Mouse (Mus musculus) right cerebral cortex, postnatal 4 days (tissue): ENCODE results near the gene Erp27.
A peak's percentile ranks its signal among the peaks of the same experiment; 100 is the strongest.

Source experiments
- DNase-seq: peaks from one replicate; pipeline ENCODE4 v3.0.0-alpha.2; 2022

The Erp27 gene

DNA sequence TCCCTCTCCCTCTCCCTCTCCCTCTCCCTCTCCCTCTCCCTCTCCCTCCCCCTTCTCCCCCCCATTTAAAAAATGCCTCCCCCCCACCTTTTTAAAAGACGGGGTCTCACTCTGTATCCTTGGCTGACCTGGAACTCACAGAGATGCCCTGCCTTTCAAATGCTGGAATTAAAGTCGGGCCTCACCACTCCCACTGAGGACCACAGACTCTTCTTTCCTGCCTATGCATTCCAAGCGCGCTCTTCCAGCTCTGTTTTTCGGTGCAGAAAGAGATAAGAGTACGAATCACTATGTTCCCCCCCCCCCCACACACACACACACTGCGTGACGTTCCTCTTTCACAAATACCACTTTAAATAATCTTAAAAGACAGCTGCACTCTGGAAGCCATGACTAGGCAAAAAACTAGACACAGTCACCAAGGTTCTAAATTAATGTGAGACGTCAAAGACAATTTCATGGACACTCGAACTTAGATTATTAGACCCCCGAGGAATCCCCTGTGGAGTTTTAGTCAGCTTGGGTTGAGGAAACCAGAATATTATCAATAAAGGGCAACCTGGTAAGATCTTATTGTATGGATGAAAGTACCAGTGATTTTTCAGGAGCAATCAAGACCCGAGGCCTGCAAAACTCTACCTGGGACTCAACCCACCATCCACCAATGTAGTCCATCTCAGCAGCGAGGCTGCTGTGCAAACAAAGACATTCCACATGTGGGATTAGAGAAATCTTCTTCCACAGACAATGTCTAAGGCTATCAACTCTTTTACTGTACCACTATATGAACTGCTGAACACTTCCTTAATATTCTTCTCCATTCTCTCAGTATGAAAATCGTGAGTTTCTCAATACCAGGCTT is 17.6 kb upstream of the Erp27 start:
- DNase-seq, result no peak

DNA sequence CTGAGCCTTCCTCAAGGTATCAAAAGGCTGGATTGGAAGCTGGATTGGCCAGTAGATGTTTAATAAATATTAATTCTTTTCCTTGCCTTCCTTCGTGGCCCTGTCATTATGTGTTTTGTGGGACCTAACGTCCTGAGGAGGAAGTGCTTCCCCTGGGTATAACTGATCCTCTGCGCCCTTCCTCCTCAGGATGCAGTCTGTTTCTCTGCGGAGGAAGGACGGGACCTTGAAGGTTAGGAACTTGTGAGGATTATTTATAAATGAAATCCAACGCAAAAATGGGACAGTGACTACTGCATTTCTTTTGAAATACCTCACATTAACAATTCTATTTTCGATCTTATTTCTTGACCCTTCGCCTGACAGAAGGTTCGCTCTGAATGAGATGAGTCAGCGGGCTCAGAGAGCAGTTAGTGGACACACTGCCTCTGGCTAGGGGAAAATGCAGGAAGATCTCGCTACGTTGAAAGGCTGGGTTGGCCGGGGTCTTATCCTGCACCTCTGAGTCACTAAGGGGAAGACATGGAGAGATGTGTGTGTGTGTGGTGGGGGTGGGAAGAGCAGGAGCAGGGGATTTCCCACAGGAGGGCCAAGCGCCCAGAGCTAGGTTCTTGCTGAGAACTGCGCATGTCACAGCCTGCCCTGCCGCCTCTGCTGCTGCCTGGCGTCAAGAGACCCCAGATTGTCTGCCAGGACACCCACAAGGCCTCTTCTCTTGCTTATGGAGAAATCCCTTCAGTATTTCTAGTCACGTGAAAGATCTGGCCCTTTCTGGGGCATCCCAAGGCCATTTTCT is 16.5 kb upstream of the Erp27 start:
- DNase-seq, result no peak

DNA sequence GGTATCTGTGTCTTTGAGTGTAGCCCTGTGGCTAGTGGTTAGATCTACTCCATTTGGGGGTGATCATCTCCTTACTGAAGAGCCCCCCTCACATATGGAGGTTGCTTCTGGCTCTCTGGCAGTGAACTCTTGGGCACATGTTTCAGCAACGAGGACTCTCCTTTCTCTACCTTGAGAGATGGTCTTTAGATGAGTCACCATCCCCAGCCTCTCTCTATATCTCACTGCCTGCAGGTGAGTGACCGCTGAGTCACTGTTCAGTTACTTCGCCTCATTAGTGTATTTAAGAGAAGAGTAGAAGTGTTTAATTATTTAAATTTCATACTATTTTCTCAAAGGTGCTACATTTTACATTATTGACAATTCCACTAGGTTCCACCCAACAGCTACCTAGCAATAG is 15.1 kb upstream of the Erp27 start:
- DNase-seq, result no peak

DNA sequence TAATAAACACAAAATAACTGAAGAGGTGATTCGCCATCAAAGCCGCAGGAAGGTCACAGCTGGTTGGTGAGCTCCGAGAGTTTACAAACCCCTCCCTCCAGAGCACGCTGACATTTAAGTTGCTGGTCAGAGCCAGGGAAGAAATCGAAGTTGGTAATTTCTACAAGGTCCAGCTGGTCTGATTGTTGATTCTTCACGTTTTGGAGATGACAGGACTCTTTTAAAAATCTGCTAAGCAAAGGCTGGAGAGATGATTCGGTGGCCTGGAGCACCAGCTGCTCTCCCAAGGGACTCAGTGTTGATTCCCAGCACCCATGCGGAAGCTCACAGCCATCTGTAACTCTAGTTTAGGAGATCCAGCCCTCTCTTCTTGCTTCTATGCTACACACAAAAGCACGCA is 14.4 kb upstream of the Erp27 start:
- DNase-seq, result no peak

DNA sequence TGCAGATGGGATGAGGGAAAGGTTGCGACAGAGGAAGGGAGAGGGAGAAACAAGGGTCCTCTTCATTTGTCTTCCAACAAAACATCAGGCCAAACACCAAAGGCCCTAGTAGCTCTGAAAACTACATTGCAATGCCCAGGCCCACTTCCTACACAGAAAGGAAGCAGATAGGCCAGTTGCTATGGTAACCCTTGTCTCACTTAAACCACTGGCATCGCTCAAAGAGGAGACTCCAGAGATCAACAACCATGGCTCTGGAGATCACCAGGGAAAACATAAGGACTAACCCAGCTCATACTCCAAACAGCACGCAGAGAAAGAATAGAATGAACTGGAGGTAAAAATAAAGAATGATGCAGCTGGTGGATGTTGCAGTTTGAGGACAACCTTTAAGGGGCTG is 13.3 kb upstream of the Erp27 start:
- no peak for DNase-seq

DNA sequence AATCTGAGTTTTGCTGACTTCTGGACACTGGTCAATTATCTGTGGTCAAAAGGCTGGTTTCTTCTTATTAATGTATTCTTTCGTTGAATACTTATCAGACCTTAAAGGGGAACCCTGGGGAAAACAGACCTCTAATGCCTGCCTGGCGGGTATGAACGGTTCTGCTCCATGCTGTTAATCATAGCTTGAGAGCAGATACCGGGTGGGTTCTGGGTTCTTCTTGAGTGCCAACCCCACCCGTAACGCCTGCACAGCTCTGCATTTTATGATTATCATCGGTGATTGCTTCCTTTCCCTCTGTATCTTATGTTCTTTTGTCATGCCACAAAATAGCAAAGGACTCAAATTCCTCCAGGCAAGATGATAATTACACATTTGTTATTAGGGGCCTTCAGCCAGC is 12.1 kb upstream of the Erp27 start:
- no peak for DNase-seq

DNA sequence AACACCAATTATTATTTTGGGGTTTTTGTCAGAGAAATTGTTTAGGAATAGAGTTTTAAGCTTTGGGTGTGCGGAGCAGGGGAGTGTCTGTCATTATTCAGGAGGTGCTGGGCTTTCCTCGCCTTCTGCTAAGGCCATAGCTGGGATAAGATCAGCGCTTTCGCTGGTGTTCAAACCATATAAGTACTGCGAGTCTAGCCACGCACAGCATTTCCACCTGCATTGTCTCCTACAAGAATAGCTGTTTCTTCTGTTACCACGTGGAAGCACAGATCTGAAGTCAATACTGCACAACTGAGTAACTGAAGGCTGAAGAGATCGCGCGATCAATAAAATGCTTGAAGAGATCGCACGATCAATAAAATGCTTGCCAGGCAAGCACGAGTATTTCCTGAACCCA is 9.3 kb upstream of the Erp27 start:
- DNase-seq, result no peak

DNA sequence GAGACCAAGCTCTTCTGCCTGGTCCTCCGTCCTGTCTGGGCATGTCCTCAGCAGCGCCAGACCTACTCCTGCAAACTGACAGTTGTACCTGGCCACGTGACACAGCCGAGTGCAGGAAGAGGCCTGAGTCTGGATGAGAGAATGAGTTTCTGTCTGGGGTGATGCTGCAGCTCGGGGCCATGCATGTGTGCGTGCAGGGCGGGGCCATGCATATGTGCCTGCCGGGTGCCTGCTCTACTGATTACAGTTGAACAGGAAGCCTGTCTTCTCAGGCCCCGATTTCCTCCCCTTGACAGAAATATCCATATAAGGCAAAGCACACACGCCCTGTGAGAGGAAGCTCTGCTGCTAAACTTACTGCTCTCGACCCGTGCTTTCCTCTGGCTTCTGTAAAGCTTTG is 8.7 kb upstream of the Erp27 start:
- no peak for DNase-seq

DNA sequence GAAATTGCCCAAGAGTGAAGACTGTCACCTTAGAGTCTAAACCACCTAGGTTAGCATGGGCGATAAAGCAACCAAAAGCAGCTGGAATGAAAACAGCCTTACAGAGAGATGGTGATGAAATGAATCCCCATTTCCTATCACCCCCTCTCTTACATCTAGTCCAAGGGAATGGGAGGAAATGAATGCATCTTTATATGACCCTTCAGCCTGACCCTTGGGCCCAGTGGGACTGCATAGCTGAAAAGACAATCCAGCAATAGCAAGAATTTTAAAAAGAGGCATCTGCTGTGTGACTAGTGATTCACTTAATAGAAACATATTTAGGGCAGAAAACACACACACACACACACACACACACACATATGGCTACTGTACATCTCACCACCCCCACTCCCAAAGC is 5.6 kb upstream of the Erp27 start:
- DNase-seq, result no peak

DNA sequence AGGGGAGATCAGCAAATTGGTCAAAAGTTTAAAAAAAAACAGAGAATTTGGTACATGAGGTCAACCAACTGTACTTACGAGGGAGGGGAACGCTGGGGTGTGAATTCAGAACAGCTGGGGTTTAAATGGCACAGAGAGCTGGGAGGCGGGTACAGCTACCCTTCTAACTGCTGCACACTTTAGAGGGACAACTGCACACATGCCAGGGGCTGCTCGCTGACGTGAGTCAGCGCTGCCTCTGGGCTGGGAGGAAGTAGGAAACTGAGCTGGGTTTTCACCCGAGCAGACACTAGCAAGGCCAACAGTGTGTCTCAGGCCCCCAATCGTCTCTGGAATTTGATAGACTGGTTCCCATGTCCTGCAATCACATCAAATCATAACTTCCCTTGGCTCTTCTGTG is 3.1 kb upstream of the Erp27 start:
- DNase-seq, result no peak

DNA sequence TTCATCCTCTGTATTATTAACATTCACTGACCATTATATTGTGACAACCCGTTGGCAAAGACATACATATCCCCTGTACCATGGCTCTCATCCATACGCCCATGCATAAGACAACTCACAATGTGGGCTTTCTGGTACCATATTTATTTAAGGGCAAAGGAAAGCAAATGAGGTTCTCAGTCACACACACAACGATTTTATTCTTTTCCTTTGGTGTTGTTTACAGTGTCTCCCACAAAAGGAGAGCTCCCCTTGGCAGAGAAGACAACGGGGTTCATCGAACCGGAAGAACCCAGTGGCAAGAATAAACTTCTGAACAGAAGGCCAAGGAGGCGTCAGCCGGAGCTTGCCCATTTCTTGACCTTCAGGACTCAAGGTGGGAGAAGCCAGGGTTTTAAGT is 1.6 kb upstream of the Erp27 start, which contains the start of gene Pde6h:
Gene Pde6h, plus strand, starts transcription at position 301 of the 400 bp plus-strand sequence.
- DNase-seq, result no peak

DNA sequence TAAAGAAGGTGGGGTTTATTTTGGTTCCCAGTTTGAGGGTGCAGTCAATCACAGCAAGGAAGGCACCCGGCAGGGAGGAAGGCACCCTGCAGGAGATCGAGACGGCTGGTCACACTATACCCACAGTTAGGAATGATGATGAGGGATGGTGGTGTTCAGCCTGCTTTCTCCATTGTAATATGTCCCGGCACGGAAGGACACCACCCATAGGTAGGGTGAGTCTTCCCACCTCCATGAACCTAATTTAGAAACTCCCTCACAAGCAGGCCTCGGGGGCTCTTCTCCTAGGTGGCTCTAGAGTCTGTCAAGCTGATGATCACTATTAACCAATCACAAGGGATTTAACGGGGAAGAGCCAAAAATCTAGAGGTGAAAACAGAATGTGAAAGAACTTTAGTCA is 891 bp upstream of the Erp27 start:
- DNase-seq, result no peak

DNA sequence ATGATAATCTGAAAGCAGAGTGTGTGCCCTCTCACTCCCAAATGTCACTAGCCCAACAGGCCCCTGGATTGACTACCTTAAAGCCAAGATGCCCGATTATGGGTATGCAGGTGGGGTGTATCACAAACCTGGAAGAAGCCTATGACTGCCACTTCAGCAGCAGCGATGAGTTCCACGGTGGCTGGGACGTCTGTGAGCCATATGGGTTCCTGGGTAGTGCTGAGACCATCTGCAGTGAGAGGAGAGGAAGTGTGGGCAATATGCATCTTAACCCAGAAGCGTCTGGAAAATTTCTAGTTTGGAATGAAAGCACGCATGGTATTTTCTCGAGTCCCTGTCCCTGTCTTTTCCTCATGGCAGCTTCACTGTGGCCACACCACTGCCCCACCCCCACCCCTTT is 379 bp downstream of the Erp27 start:
- no peak for DNase-seq

DNA sequence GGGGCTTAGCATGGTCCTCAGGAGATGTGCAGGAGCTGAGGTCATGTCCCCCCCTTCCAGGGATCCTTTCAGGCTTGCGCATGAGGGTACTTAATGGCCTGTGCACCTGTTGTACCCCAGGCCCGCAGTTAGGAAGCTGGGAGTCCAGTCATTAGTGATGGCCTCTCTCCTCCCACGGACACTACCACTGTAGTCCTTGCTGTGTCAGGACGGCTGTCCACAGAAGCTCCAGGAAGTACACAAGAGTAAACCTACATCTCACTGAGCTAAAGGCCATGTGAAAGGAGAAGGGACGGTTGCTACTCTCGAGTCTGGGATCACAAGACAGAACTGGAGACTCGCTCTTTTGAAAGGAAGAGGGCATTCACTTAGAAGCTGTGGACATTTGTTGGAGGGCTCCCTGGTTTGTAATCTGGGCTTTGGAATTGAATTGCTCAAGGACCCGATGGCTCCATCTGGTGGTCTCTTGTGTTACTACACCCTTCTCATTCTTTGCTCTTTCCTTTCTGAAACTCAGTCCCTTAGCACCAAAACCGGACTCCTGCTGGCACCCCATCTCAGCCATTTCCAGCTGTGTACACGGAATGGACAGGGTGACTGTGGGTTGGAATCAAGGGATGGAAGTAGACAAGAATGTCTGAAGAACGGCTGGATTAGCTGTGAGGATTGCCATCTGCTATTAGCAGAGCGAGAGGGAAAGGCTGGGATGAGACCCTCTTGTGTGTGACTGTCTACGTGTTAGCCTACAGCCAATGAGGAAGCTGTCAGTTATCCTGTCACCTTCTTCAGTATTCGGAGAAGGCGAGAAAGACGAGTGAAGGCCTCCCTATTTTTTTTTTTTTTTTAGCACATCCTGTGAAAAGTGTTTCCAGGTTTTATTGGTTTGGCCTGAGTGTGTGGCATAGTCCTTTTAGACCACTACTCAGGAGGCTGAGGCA is 1.4 kb downstream of the Erp27 start:
- peak; percentile 78 for DNase-seq

DNA sequence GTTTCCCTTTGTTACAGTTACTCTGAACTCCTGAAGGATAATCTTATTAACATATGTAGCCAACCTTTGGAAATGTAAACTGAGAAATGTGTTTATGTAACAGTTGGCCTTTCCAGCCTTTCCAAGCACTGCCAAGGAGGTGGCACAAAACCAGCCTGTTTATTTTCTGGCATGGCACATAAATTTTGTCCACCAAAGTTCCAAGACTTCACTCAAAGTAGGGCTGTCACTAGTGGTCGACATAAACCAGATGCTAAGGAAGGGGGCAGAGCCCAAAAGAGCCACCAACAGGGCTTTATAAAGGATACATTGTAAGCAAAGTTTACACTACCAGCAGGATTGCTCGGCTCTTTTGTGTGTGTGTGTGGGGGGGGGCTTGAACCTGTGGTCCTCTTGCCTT is 4.1 kb downstream of the Erp27 start:
- no peak for DNase-seq

DNA sequence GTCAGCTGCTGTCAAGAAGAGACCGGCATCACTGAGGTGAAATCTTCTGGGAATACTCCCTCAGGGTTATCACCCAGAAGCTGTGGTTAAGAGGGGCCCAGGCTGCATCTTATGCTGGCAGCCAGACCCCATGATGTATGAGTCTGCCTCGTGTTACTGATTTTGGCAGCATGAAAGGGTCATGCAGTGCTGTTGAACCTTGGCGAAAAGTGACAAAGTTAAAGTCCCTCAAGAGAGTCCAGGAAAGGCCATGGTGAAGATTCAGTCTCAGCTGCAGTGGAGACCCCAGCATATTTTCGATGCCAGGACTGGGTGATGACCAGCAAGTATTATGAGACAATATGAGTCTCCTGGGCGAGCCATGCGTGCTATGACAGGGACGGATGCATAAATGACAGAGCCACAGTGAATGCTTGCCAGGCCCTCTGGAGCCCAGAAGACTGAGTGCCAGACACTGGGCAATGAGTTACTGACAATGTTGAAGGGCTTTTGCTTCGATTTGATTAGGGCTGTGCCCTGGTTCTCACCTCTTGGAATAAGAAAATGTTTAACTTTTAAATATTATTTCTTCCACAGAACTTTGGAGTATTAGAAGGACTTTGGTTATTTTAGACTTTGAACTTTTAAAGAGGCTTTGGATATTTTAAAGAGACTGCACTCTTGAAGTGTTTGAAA is 6.1 kb downstream of the Erp27 start:
- no peak for DNase-seq

DNA sequence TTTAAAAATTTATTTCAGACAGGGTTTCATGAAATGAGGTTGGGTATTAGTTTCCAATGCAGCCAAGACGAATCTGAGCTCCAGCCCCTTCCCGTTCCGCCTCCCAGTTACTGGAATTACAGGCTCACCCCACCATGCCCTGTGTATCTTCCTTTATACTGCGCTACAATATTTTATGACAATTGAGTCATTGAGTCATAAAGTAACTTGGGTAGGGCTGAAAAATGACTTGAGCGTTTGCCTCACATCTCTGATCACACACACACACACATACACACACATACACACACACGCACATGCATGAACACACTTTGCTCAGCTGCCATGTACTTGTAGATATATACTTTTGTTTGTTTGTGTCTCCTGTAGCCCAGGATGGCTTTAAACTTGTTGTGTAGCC is 7.7 kb downstream of the Erp27 start:
- no peak for DNase-seq

DNA sequence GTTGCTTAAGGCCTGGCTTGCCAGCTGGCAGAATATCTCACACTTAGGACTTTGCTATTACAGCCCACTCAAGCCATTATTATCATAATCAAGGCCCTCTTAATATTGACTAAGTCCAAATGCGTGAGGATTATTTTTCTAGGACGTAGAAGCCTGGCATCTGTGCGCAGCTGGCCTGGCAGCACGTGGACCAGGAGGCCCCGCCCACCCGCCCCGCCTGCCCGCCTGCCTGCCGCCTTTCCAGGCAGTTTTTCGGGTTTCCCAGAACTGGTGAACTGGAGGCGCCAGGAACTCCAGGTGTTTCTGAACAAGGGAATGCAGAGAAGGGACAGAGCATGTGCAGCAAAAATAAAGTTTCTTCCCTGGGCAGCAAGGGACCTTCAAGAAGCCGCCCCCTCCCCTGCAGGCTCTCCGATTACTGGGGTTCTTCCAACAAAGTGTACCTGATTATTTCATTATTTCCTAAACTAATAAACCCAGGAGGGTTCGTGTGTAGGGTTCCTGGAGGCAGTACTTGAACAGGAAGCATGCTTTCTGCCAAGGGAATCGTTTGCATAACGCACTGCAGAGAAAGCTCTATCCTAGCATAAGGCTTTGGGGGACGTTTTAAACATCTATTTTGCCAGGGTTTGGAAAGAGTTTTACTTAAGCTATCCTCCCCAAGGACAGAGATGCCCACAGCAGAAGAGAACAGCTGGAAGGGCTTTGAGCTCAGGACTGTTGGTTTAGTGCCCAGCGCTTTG is 8.4 kb downstream of the Erp27 start:
- DNase-seq, result no peak

DNA sequence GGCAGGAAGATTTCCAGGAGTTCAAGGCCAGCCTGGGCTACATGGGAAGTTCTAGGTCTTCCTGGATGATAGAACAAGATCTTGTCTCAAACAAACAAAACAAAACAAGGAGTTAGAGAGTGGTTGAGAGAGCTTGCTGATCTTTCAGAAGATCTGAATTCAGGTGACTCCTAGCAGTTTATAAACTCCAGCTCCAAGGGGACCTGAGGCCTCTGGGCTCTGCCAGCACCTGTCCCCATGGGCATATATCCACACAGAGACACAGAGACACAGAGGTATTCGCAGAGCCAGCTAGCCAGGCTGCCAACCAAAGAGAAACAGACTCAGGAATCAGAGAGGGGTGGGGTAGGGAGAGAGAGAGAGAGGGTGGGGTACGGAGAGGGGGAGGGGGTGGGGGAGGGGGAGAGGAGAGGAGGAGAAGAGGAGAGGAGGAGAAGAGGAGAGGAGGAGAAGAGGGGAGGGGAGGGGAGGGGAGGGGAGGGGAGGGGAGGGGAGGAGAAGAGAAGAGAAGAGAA is 9.2 kb downstream of the Erp27 start:
- no peak for DNase-seq

DNA sequence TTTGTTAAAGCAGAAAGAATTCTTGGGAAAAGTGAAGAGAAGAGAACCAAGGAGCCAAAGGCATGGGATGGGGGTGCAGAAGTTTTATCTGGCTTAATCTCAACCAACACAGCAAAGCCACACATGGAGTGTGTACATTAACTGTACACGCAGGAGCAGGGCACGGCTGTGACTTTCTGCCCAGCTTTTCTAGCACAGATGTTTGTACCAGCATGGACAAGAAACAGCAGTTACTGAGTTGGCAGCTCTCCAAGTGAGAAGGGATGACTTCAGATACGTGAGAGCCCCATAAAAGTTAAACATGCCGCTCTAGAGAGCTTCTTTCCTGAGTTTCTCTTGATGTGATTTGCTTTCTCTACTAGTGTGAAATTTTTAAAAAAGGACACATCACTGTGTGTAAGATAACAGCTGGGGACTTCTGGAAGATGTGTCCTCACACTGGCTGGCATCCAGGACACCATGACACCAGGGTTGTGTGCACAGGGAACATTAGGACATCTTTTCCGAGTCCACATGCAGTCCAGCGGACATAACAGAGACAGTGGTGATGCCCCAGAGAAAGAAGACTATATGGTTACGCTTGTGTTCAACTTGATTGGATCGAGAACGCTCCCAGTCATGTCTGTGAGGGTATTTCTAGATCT is 11.6 kb downstream of the Erp27 start:
- no peak for DNase-seq

DNA sequence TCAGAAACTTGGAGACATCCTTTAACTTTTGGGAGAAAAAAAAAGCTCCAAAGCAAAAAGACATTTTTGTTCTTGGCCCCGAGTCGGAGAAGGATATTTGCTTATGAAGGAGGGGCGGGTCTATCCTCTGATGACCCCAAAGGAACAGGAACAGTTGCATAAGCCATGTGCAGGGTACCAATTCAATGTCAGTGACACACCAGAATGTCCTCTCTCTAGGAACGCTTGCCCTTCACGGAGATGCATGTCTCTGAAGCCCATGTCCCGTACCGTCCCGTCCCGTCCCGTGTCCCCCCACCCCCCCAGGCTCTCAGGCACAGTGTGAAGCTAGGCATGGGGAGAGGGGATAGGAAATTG is 15.1 kb downstream of the Erp27 start:
- DNase-seq, result no peak
